Mouse (Mus musculus) midbrain, embryonic 15.5 days (tissue): Measurements from ENCODE around the gene Sgsm3. TPM values are rescaled to one million over a fixed set of nuclear protein-coding genes. Genes with fewer than 3 reads are reported as not detected.

ENCODE experiments used
- ATAC-seq: fragments of 200-750 bp; cut with Nextera tagmentation; replicated peaks from 2 replicates; pipeline ENCODE4 v1.8.0; 2017; ENCODE audit warnings: moderate TSS enrichment
- H3K27ac ChIP-seq: fragments of 300-500 bp; sonication (generic); 2 replicates; pipeline ENCODE4 v1.5.1; 2015; ENCODE audit warnings: mild to moderate bottlenecking, inconsistent platforms
- H3K27me3 ChIP-seq: fragments of 300-500 bp; sonication (generic); replicated peaks from 2 replicates; pipeline ENCODE4 v1.6.1; 2015; ENCODE audit warnings: inconsistent platforms
- H3K36me3 ChIP-seq: fragments of 300-500 bp; sonication (generic); replicated peaks from 2 replicates; pipeline ENCODE4 v1.6.1; 2015; ENCODE audit warnings: inconsistent platforms
- H3K4me1 ChIP-seq: fragments of 300-500 bp; sonication (generic); 2 replicates; pipeline ENCODE4 v1.6.1; 2015; ENCODE audit warnings: inconsistent platforms
- H3K4me2 ChIP-seq: fragments of 300-500 bp; sonication (generic); 2 replicates; pipeline ENCODE4 v1.6.1; 2015; ENCODE audit warnings: inconsistent platforms, mild to moderate bottlenecking, moderate library complexity
- H3K4me3 ChIP-seq: fragments of 300-500 bp; sonication (generic); 2 replicates; pipeline ENCODE4 v1.5.1; 2015; ENCODE audit warnings: mild to moderate bottlenecking, inconsistent platforms
- H3K9ac ChIP-seq: fragments of 300-500 bp; sonication (generic); 2 replicates; pipeline ENCODE4 v1.6.1; 2015; ENCODE audit warnings: mild to moderate bottlenecking, inconsistent platforms
- H3K9me3 ChIP-seq: fragments of 300-500 bp; sonication (generic); 2 replicates; pipeline ENCODE4 v1.6.1; 2016; ENCODE audit warnings: inconsistent platforms
- WGBS: fragments of 180-500 bp; shearing (Covaris S2); methylation state at CpG from one replicate; pipeline ENCODE4 v1.1.7; 2015; ENCODE audit warnings: mixed read lengths; 5-methylcytosine and 5-hydroxymethylcytosine counted together
- microRNA-seq: library from miRNA; unstranded; fragments of <30 nt; microRNA quantifications from one replicate; pipeline ENCODE4, GENCODE M21; 2016
- polyA plus RNA-seq: library from polyadenylated mRNA; unstranded; fragments of >200 nt; fragmentation: Nextera tagmentation; extraction: Ambion mirVana; gene quantifications from 2 replicates; pipeline ENCODE4 v1.2.1, GENCODE M21; 2015

Sgsm3 gene
- polyA plus RNA-seq, 1 experiment from 2014 or later: 82.6 TPM

DNA sequence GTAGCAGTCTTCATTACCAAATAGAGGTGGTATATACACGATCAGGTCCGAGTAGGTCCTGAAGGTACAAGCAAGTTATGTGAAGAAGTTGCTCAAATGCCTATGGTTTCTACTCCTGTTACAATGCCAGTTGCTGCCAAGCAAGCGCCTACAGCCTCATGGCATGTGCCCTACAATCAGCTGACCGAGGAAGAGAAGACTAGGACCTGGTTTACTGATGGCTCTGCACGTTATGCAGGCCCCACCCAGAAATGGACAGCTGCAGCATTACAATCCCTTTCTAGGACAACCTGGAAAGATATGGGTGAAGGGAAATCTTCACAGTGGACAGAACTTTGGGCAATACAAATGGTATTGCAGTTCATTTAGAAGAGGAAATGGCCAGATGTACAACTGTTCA, 74.9 kb downstream of the Sgsm3 start:
- Histone ChIP-seq H3K36me3 (no peaks in the 10 kb centered on the region), H3K9ac (no peak overlapping the region), H3K4me3 (no peak overlapping the region), H3K9me3 (no peaks in the 10 kb centered on the region), H3K27me3 (no peaks in the 10 kb centered on the region), H3K4me1 (no peaks in the 10 kb centered on the region), H3K27ac (no peak overlapping the region), H3K4me2 (no peak overlapping the region)
- no peak for ATAC-seq
- 97% methylated on average over 5 of the region's 5 CpGs for WGBS

DNA sequence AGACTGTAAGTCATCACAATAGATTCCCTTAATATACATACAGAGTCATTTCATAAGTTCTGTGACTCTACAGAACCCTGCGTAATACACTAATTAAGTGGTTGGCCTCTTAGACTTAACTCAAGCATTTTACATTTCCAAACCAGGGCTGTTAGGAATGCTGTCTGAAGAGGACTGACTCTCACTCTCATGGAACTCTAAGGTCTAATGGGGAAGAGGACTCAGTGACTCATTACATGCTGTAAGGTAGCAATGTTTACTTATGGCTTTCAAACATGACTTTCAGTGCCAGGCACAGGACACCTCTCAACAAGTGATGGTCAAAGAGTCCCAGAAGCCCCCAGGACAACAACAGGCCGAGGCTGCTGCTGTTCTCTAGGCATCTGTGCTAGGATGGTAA, 77.9 kb downstream of the Sgsm3 start:
- Histone ChIP-seq H3K27ac (no peak overlapping the region), H3K9me3 (no peaks in the 10 kb centered on the region), H3K4me2 (no peak overlapping the region), H3K9ac (no peak overlapping the region), H3K27me3 (no peaks in the 10 kb centered on the region), H3K4me1 (no peaks in the 10 kb centered on the region), H3K4me3 (no peak overlapping the region), H3K36me3 (no peaks in the 10 kb centered on the region)
- WGBS: 98% methylated on average over 2 of the region's 2 CpGs
- ATAC-seq: no peak

DNA sequence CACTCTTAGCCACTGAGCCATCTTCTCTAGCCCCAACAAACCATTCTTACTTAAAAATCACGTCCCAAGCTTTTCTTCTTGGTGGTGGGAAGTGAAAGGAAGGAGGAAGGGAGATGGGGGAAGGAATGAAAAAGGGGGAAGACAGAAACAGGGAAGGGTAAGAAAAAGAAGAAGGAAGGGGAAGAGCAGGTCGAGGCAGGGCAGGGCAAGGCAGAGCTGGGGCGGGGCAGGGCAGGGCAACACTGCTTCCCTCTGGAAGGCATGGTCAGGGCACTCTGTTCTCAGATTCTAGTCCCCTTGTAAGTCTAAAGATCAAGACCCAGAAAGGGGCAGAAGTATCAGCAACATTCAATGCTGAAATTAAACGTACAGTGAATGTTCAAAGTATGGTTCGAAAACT, 80.2 kb downstream of the Sgsm3 start:
- Histone ChIP-seq H3K9ac (no peak overlapping the region), H3K36me3 (no peaks in the 10 kb centered on the region), H3K4me2 (no peak overlapping the region), H3K4me3 (no peak overlapping the region), H3K27ac (no peak overlapping the region), H3K4me1 (peaks cover 11% of the 10 kb centered on the region), H3K9me3 (no peaks in the 10 kb centered on the region), H3K27me3 (no peaks in the 10 kb centered on the region)
- 94% methylated on average over 5 of the region's 5 CpGs for WGBS
- no peak for ATAC-seq

- Histone ChIP-seq H3K9ac (no peak overlapping the region), H3K4me2 (no peak overlapping the region), H3K4me1 (peaks cover 15% of the 10 kb centered on the region), H3K4me3 (no peak overlapping the region), H3K9me3 (no peaks in the 10 kb centered on the region), H3K27ac (no peak overlapping the region), H3K27me3 (no peaks in the 10 kb centered on the region), H3K36me3 (no peaks in the 10 kb centered on the region)
- ATAC-seq: no peak
- 91% methylated on average over 2 of the region's 2 CpGs for WGBS
These were observed 83.4 kb downstream of the Sgsm3 start for GRCm38 (mm10) chr15:81060975-81061374.

Small RNA genes within 50 kb of the gene (microRNA-seq; reads per million reads assigned to microRNA genes)
- gene Mir5113: 14.9 reads per million, percentile 32 among the genes with 10 or more reads in this experiment

Other genes with a start within 250 kb of the Sgsm3 start
- 98.7 and 104 TPM in 2 replicates for gene Adsl, start 29.3 kb upstream of the Sgsm3 start, polyA plus RNA-seq
- 29.6 and 34.4 TPM in 2 replicates for gene Mrtfa, start 213.0 kb downstream of the Sgsm3 start, polyA plus RNA-seq